Mouse (Mus musculus): ENCODE measurements at regions not wholly inside any gene's neighbourhood (a gene's known extent, or its start where the extent isn't known, plus 50 kb on each side); places are given as distances from the start of the nearest gene placed in this dataset.

- DNase-seq (ENCODE audit: low read depth in 2 of 2, low spot score in 2 of 2): no peak
Measured at GRCm38 (mm10) chr6:117279297-117279696, 111.0 kb downstream of the Cxcl12 start.

- no peak for DNase-seq (ENCODE audit: low read depth in 2 of 2, low spot score in 2 of 2)
Measured at GRCm38 (mm10) chr6:117279786-117280411, 111.6 kb downstream of the Cxcl12 start.

- DNase-seq (ENCODE audit: low read depth in 2 of 2, low spot score in 2 of 2): no peak
Measured at GRCm38 (mm10) chr6:117280911-117281310, 112.6 kb downstream of the Cxcl12 start.

- no peak for DNase-seq (ENCODE audit: low read depth in 2 of 2, low spot score in 2 of 2)
Measured at GRCm38 (mm10) chr6:117283616-117284015, 115.3 kb downstream of the Cxcl12 start.

GRCm38 (mm10) chr6:117284376-117285106 lies 116.2 kb downstream of the Cxcl12 start:
- DNase-seq (ENCODE audit: low read depth in 2 of 2, low spot score in 2 of 2): no peak

- DNase-seq (ENCODE audit: low read depth in 2 of 2, low spot score in 2 of 2): no peak
Measured at GRCm38 (mm10) chr6:117287396-117287795, 119.1 kb downstream of the Cxcl12 start.

- DNase-seq (ENCODE audit: low read depth in 2 of 2, low spot score in 2 of 2): no peak
Measured at GRCm38 (mm10) chr6:117293780-117294465, 125.6 kb downstream of the Cxcl12 start.

GRCm38 (mm10) chr6:117297918-117298317 lies 129.6 kb downstream of the Cxcl12 start:
- no peak for DNase-seq (ENCODE audit: low read depth in 2 of 2, low spot score in 2 of 2)

GRCm38 (mm10) chr6:117299503-117300288 lies 131.4 kb downstream of the Cxcl12 start:
- DNase-seq (ENCODE audit: low read depth in 2 of 2, low spot score in 2 of 2): no peak

- DNase-seq (ENCODE audit: low read depth in 2 of 2, low spot score in 2 of 2): no peak
Measured at GRCm38 (mm10) chr6:117303361-117303760, 135.0 kb downstream of the Cxcl12 start.

- DNase-seq (ENCODE audit: low read depth in 2 of 2, low spot score in 2 of 2): no peak
Measured at GRCm38 (mm10) chr6:117305736-117306250, 137.5 kb downstream of the Cxcl12 start.

GRCm38 (mm10) chr6:117308636-117309035 lies 140.3 kb downstream of the Cxcl12 start:
- DNase-seq (ENCODE audit: low read depth in 2 of 2, low spot score in 2 of 2): no peak

- no peak for DNase-seq (ENCODE audit: low read depth in 2 of 2, low spot score in 2 of 2)
Measured at GRCm38 (mm10) chr6:117312891-117313781, 144.8 kb downstream of the Cxcl12 start.

GRCm38 (mm10) chr6:117313944-117314566 lies 145.7 kb downstream of the Cxcl12 start:
- no peak for DNase-seq (ENCODE audit: low read depth in 2 of 2, low spot score in 2 of 2)

GRCm38 (mm10) chr6:117323301-117323700 lies 155.0 kb downstream of the Cxcl12 start:
- DNase-seq (ENCODE audit: low read depth in 2 of 2, low spot score in 2 of 2): no peak

GRCm38 (mm10) chr6:117323850-117324249 lies 155.5 kb downstream of the Cxcl12 start:
- no peak for DNase-seq (ENCODE audit: low read depth in 2 of 2, low spot score in 2 of 2)

- no peak for DNase-seq (ENCODE audit: low read depth in 2 of 2, low spot score in 2 of 2)
Measured at GRCm38 (mm10) chr6:117326835-117327775, 158.8 kb downstream of the Cxcl12 start.

- no peak for DNase-seq (ENCODE audit: low read depth in 2 of 2, low spot score in 2 of 2)
Measured at GRCm38 (mm10) chr6:117329164-117329939, 161.0 kb downstream of the Cxcl12 start.
